Mouse (Mus musculus): ENCODE results near the gene Dirc2.

DNA sequence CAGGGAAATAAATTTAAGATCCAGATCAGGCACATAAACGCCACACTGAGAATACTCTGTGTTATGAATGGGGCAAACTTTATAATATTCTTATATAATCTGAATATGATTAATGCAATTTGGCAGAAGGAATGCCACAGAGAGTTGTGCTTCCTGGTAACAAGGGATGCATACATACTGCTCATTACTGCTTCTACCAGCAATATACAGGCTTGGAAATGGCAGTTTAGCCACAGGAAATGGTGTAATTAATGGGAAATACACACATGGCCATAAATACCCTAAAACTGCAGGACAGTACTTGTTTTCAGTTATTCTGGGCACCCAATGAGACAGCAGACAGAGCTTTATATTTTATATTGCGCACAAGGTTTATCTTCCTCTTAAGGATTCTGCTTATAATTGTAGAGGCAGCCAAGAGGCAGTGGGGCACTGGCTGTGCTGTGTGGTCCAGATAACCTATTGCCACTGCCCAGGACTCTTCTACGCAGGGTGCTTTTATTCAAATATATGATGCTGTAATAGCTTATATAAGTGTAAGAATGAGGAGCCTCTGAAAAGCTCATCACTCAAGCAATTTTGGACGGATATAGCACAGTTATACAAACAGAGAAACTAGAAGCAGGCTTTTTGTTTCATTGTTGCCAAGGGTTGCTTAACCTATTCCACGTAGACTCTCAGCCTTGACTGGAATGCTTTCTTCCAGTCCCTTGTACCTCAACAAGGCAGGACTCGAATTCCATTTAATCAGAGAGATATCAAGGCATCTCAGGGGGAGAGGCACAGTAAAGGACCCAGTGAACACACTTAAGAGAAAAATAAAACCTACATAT is 13.4 kb downstream of the Dirc2 start:
- TF ChIP-seq POLR2A (IDR thresholded peaks at IDR 0.05; ENCODE audit: insufficient read depth, low read depth, low read length) (no peak), CTCF (IDR thresholded peaks at IDR 0.05) (no peak), EP300 (IDR thresholded peaks at IDR 0.05; ENCODE audit: insufficient read depth, low read depth, low read length) (no peak)
